Mouse (Mus musculus) MEL (cell line): ENCODE measurements at regions not wholly inside any gene's neighbourhood (a gene's known extent, or its start where the extent isn't known, plus 50 kb on each side); places are given as distances from the start of the nearest gene placed in this dataset.
"Not testable (repeated sequence)": the region's sequence is repeated elsewhere in the genome, so short reads cannot be mapped to it uniquely, and the experiment has no call there.

Experiments
- DNase-seq: peaks from one replicate; pipeline ENCODE4 v3.0.0; 2011; ENCODE audit warnings: low read depth, low spot score
- H3K27ac ChIP-seq: 2 replicates; pipeline ENCODE4 v1.5.1; 2012; ENCODE audit warnings: low read depth, mild to moderate bottlenecking, control low read depth, low read length, moderate library complexity; ENCODE audit not compliant: control insufficient read depth
- H3K27me3 ChIP-seq, 2 experiments: fragments of 150-350 bp in 1 of 2; sonication (generic) in 1 of 2; 2 replicates each; pipeline ENCODE4 v1.6.1; 2012; ENCODE audit warnings: low read length in 2 of 2, mild to moderate bottlenecking in 2 of 2, improper control_type of control experiment in 1 of 2, moderate library complexity in 1 of 2; ENCODE audit not compliant: insufficient read depth in 2 of 2, control insufficient read depth in 1 of 2
- H3K36me3 ChIP-seq, 2 experiments: 2 replicates each; pipeline ENCODE4 v1.6.1; 2012 to 2014; ENCODE audit warnings: low read length in 2 of 2, improper control_type of control experiment in 1 of 2, inconsistent platforms in 1 of 2, mild to moderate bottlenecking in 1 of 2; ENCODE audit not compliant: insufficient read depth in 2 of 2, control insufficient read depth in 1 of 2
- H3K4me1 ChIP-seq, 2 experiments: fragments of 150-350 bp in 1 of 2; sonication (generic) in 1 of 2; 2 replicates each; pipeline ENCODE4 v1.6.1; 2012; ENCODE audit warnings: low read length in 2 of 2, improper control_type of control experiment in 1 of 2, mild to moderate bottlenecking in 1 of 2; ENCODE audit not compliant: insufficient read depth in 2 of 2, control insufficient read depth in 1 of 2
- H3K4me3 ChIP-seq, 2 experiments: fragments of 150-350 bp in 1 of 2; sonication (generic) in 1 of 2; 2 replicates each; pipeline ENCODE4 v1.5.1; 2012; ENCODE audit warnings: low read depth in 2 of 2, low read length in 2 of 2, mild to moderate bottlenecking in 2 of 2, moderate library complexity in 2 of 2, control low read depth in 1 of 2, improper control_type of control experiment in 1 of 2; ENCODE audit not compliant: control insufficient read depth in 1 of 2, insufficient read depth in 1 of 2
- H3K79me2 ChIP-seq: 2 replicates; pipeline ENCODE4 v1.6.1; 2012; ENCODE audit warnings: mild to moderate bottlenecking, low read length, moderate library complexity; ENCODE audit not compliant: control insufficient read depth, poor library complexity, insufficient read depth
- H3K9ac ChIP-seq: 2 replicates; pipeline ENCODE4 v1.6.1; 2012; ENCODE audit warnings: low read depth, mild to moderate bottlenecking, control low read depth, low read length, moderate library complexity; ENCODE audit not compliant: control insufficient read depth, poor library complexity, severe bottlenecking
- H3K9me3 ChIP-seq: fragments of 150-350 bp; sonication (generic); replicated peaks from 2 replicates; pipeline ENCODE4 v1.6.1; 2012; ENCODE audit warnings: mild to moderate bottlenecking, low read length, improper control_type of control experiment, moderate library complexity; ENCODE audit not compliant: insufficient read depth
- BHLHE40 ChIP-seq: IDR thresholded peaks from 2 replicates; pipeline ENCODE4 v1.6.1; 2012; ENCODE audit warnings: low read depth, mild to moderate bottlenecking, inconsistent platforms, low read length, improper control_type of control experiment, borderline replicate concordance
- CHD2 ChIP-seq: IDR thresholded peaks from 2 replicates; pipeline ENCODE4 v1.6.1; 2011; ENCODE audit warnings: low read length, improper control_type of control experiment
- CTCF ChIP-seq, 3 experiments: IDR thresholded peaks in 2 of 3; conservative IDR thresholded peaks in 1 of 3; 2 replicates each; pipeline ENCODE4 v1.5.1; 2011 to 2012; ENCODE audit warnings: low read length in 3 of 3, low read depth in 2 of 3, mild to moderate bottlenecking in 2 of 3, improper control_type of control experiment in 1 of 3, inconsistent platforms in 1 of 3, mixed read lengths in 1 of 3, moderate library complexity in 1 of 3; ENCODE audit not compliant: control insufficient read depth in 1 of 3, insufficient read depth in 1 of 3, poor library complexity in 1 of 3, severe bottlenecking in 1 of 3
- ELF1 ChIP-seq: IDR thresholded peaks from 2 replicates; pipeline ENCODE4 v1.6.1; 2014; ENCODE audit warnings: low read depth, mild to moderate bottlenecking, inconsistent platforms, low read length, improper control_type of control experiment, moderate library complexity
- GABPA ChIP-seq: IDR thresholded peaks from 2 replicates; pipeline ENCODE4 v1.6.1; 2012; ENCODE audit warnings: low read depth, mild to moderate bottlenecking, inconsistent platforms, low read length, improper control_type of control experiment, moderate library complexity
- HCFC1 ChIP-seq: IDR thresholded peaks from 2 replicates; pipeline ENCODE4 v1.6.1; 2012; ENCODE audit warnings: low read depth, mild to moderate bottlenecking, inconsistent platforms, low read length, improper control_type of control experiment, moderate library complexity
- MAFK ChIP-seq: IDR thresholded peaks from 2 replicates; pipeline ENCODE4 v1.6.1; 2011; ENCODE audit warnings: low read depth, mild to moderate bottlenecking, low read length, improper control_type of control experiment, borderline replicate concordance
- MAX ChIP-seq: IDR thresholded peaks from 2 replicates; pipeline ENCODE4 v1.6.1; 2011; ENCODE audit warnings: low read length, improper control_type of control experiment
- MEF2A ChIP-seq: IDR thresholded peaks from 2 replicates; pipeline ENCODE4 v1.6.1; 2014; ENCODE audit warnings: low read depth, mild to moderate bottlenecking, inconsistent platforms, low read length, improper control_type of control experiment; ENCODE audit not compliant: poor library complexity, insufficient replicate concordance, severe bottlenecking; ENCODE audit errors: extremely low read depth
- MXI1 ChIP-seq: IDR thresholded peaks from 2 replicates; pipeline ENCODE4 v1.6.1; 2011; ENCODE audit warnings: mild to moderate bottlenecking, low read depth, low read length, improper control_type of control experiment
- POLR2A ChIP-seq, 2 experiments: IDR thresholded peaks; 2 replicates each; pipeline ENCODE4 v1.6.1; 2011 to 2012; ENCODE audit warnings: low read length in 2 of 2, mild to moderate bottlenecking in 2 of 2, control low read depth in 1 of 2, improper control_type of control experiment in 1 of 2, low read depth in 1 of 2, moderate library complexity in 1 of 2; ENCODE audit not compliant: control insufficient read depth in 1 of 2, insufficient read depth in 1 of 2, poor library complexity in 1 of 2
- POLR2AphosphoS2 ChIP-seq: IDR thresholded peaks from 2 replicates; pipeline ENCODE4 v1.6.1; 2011; ENCODE audit warnings: low read length, improper control_type of control experiment
- POLR2AphosphoS5 ChIP-seq: IDR thresholded peaks from 2 replicates; pipeline ENCODE4 v1.6.1; 2012; ENCODE audit warnings: low read depth, borderline replicate concordance, mild to moderate bottlenecking, inconsistent platforms, low read length, moderate library complexity, mixed read lengths
- SIN3A ChIP-seq: IDR thresholded peaks from 2 replicates; pipeline ENCODE4 v1.6.1; 2012; ENCODE audit warnings: low read length, improper control_type of control experiment, inconsistent platforms
- SMC3 ChIP-seq: IDR thresholded peaks from 2 replicates; pipeline ENCODE4 v1.6.1; 2011; ENCODE audit warnings: low read depth, low read length, improper control_type of control experiment
- TBP ChIP-seq: IDR thresholded peaks from 2 replicates; pipeline ENCODE4 v1.8.0; 2011; ENCODE audit warnings: low read depth, low read length, improper control_type of control experiment
- TCF12 ChIP-seq: IDR thresholded peaks from 2 replicates; pipeline ENCODE4 v1.6.1; 2014; ENCODE audit warnings: low read depth, mild to moderate bottlenecking, inconsistent platforms, low read length, improper control_type of control experiment, moderate library complexity
- UBTF ChIP-seq: IDR thresholded peaks from 2 replicates; pipeline ENCODE4 v1.6.1; 2012; ENCODE audit warnings: low read depth, mild to moderate bottlenecking, inconsistent platforms, low read length, improper control_type of control experiment, moderate library complexity, borderline replicate concordance; ENCODE audit not compliant: insufficient read depth
- ZNF384 ChIP-seq: IDR thresholded peaks from 2 replicates; pipeline ENCODE4 v1.6.1; 2012; ENCODE audit warnings: low read depth, mild to moderate bottlenecking, inconsistent platforms, low read length, improper control_type of control experiment

DNA sequence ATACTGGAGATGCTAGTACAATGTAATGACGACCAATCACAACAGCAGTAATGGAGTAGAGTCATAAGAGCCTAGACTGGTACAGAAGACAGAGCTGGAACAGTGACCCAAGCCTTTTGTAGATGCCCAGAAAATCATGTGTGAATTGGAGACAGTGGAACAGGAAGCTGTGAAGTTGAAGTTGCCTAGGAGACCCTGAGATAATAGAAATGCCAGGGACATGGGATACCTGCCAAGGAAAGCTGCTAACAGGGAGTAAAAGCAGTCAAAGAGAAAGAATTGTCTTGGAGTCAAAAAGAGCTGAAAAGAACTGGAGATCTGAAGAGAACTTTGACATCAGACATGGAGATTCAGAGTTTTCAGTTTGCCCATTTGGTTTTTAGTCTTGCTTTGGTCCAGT lies 138.8 kb upstream of the Pgr start:
- no peaks in the 10 kb centered on the region for H3K27me3 ChIP-seq
- H3K36me3 ChIP-seq, result no peaks in the 10 kb centered on the region
- no peak overlapping the region for H3K4me3 ChIP-seq
- no peak for DNase-seq
- H3K79me2 ChIP-seq, result no peaks in the 10 kb centered on the region
- H3K9ac ChIP-seq, result no peak overlapping the region
- H3K9me3 ChIP-seq, result no peaks in the 10 kb centered on the region
- H3K4me1 ChIP-seq, result no peaks in the 10 kb centered on the region
- TF ChIP-seq UBTF, result no peak
- TF ChIP-seq SIN3A, result no peak
- TF ChIP-seq BHLHE40, result no peak
- TF ChIP-seq SMC3, result no peak
- TF ChIP-seq ELF1, result no peak
- TF ChIP-seq POLR2A (IDR thresholded peaks at IDR 0.05; ENCODE audit: control insufficient read depth in 1 of 2, insufficient read depth in 1 of 2, low read depth in 1 of 2, low read length in 2 of 2, poor library complexity in 1 of 2), result no peak
- no peak for TF ChIP-seq TCF12
- no peak for TF ChIP-seq POLR2AphosphoS5
- TF ChIP-seq GABPA, result no peak
- TF ChIP-seq MAFK, result no peak
- no peak for TF ChIP-seq CTCF (IDR thresholded peaks at IDR 0.05 in 2 of 3, conservative IDR thresholded peaks at IDR 0.05 in 1 of 3; ENCODE audit: control insufficient read depth in 1 of 3, insufficient read depth in 1 of 3, low read depth in 2 of 3, low read length in 3 of 3, poor library complexity in 1 of 3, severe bottlenecking in 1 of 3)
- no peak for TF ChIP-seq ZNF384
- TF ChIP-seq MEF2A, result no peak
- TF ChIP-seq MXI1, result no peak
- TF ChIP-seq MAX, result no peak
- no peak for TF ChIP-seq TBP
- TF ChIP-seq HCFC1, result no peak
- TF ChIP-seq POLR2AphosphoS2, result no peak
- no peak for TF ChIP-seq CHD2
- H3K27ac ChIP-seq, result no peak overlapping the region

DNA sequence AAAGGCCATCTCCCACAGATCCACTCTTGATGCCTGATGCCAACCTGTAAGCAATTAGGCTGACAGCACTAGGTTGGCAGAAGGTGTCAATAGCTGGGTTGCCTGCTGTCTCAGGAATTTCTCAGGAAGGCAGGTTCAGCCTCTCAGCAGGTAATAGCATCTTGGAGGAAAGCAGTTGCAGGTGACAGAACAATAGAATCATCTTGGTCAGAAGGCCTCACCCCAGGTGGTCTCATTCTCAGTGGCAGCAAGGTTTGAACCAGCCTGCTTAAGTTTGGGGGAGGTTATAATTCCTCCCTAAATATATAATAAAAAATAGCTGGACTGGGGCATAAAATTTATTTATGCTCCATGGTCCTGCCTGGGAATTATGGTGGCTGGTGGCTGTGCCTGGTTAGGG lies 130.2 kb upstream of the Pgr start:
- not testable (repeated sequence) for H3K9ac ChIP-seq, DNase-seq, H3K4me3 ChIP-seq, H3K4me1 ChIP-seq, H3K79me2 ChIP-seq, H3K36me3 ChIP-seq, H3K27ac ChIP-seq, H3K9me3 ChIP-seq, H3K27me3 ChIP-seq
